Mouse (Mus musculus): ENCODE measurements around the gene Gfy. TPM values are rescaled to one million over a fixed set of nuclear protein-coding genes. Genes with fewer than 3 reads are reported as not detected.

The Gfy gene
- polyA plus RNA-seq, 1 experiment from 2014 or later, result not detected

GRCm38 (mm10) chr7:45167761-45168445, 11.5 kb downstream of the Gfy start:
- no peak overlapping the region for H3K4me3 ChIP-seq (ENCODE audit: low read depth, low read length)
- no peak overlapping the region for H3K9ac ChIP-seq (replicated peaks; ENCODE audit: low read depth)
- 4% methylated on average over 19 of the region's 19 CpGs for WGBS
- no peak overlapping the region for H3K27ac ChIP-seq (ENCODE audit: low read length)
- no peaks in the 10 kb centered on the region for H3K4me1 ChIP-seq (ENCODE audit: insufficient read depth, low read depth, low read length)
- TF ChIP-seq CTCF (IDR thresholded peaks at IDR 0.05) (no peak), EP300 (IDR thresholded peaks at IDR 0.05) (no peak)
- H3K27me3 ChIP-seq (replicated peaks; ENCODE audit: insufficient read depth, low read length), result peaks cover 67% of the 10 kb centered on the region
- H3K9me3 ChIP-seq (ENCODE audit: low read length), result no peaks in the 10 kb centered on the region; the same call in 1 of the 2 replicates
- DNase-seq (ENCODE audit: low spot score), result no peak
- ATAC-seq, result no peak
- H3K36me3 ChIP-seq (ENCODE audit: insufficient read depth, low read length), result no peaks in the 10 kb centered on the region
- H3K4me2 ChIP-seq (replicated peaks; ENCODE audit: low read depth, low read length), result no peak overlapping the region

DNA sequence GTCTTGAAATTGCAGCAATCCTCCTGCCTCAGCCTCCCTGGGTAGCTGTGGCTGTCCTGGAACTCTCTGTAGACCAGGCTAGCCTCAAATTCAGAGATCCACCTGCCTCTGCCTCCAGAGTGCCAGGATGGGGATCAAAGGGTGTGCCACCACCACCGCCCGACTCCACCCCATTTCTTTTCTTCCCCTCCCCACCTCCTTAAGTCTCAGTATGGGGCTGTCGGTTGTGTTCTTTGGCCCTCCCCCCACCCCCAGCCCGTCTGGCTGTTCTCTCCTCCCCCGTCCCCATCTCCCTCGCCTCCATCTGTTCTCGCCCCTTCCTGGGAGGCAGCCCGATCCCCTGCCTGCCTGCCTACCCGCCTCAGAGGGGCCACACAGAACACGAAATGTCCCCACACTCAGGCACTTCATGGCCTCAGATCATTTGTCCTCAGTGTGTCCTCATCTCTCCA, 12.4 kb downstream of the Gfy start:
- TF ChIP-seq EP300 (IDR thresholded peaks at IDR 0.05) (no peak), CTCF (IDR thresholded peaks at IDR 0.05) (no peak)
- ATAC-seq (no peak), DNase-seq (ENCODE audit: low spot score) (no peak)
- Histone ChIP-seq H3K9ac (replicated peaks; ENCODE audit: low read depth) (no peak overlapping the region), H3K27ac (ENCODE audit: low read length) (no peak overlapping the region), H3K4me2 (replicated peaks; ENCODE audit: low read depth, low read length) (no peak overlapping the region), H3K27me3 (replicated peaks; ENCODE audit: insufficient read depth, low read length) (peaks cover 69% of the 10 kb centered on the region), H3K36me3 (ENCODE audit: insufficient read depth, low read length) (no peaks in the 10 kb centered on the region), H3K4me1 (ENCODE audit: insufficient read depth, low read depth, low read length) (0 out of 2 replicates have a peak, but pooled peaks cover 5% of the 10 kb centered on the region), H3K4me3 (ENCODE audit: low read depth, low read length) (no peak overlapping the region), H3K9me3 (ENCODE audit: low read length) (no peaks in the 10 kb centered on the region; the same call in 1 of the 2 replicates)
- WGBS, result 24% methylated on average over 9 of the region's 10 CpGs

DNA sequence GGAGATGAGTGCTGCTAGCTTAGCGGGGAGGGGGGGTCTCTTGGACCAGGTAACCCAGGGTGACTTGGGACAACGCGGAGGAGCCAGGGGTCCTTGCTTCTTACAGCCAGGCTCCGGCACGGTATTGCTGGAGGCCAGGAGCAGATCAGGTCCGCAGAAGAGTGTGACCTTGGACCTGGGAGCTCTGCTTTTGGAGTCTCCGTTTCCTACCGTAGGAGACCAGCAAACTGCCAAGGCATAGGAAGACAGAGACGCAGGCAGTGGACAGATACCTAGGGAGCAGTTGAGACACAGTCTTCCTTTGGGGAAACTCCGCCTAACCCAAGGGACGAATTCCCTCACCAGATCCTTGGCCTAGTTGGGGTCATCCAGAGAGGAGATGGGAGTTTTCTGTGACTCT, 13.7 kb downstream of the Gfy start:
- no peak for DNase-seq (ENCODE audit: low spot score)
- no peak for TF ChIP-seq CTCF (IDR thresholded peaks at IDR 0.05)
- no peak for TF ChIP-seq EP300 (IDR thresholded peaks at IDR 0.05)
- Histone ChIP-seq H3K27me3 (replicated peaks; ENCODE audit: insufficient read depth, low read length) (peaks cover 69% of the 10 kb centered on the region), H3K9ac (replicated peaks; ENCODE audit: low read depth) (no peak overlapping the region), H3K27ac (ENCODE audit: low read length) (no peak overlapping the region), H3K9me3 (ENCODE audit: low read length) (no peaks in the 10 kb centered on the region; the same call in 1 of the 2 replicates), H3K36me3 (ENCODE audit: insufficient read depth, low read length) (no peaks in the 10 kb centered on the region), H3K4me3 (ENCODE audit: low read depth, low read length) (no peak overlapping the region), H3K4me1 (ENCODE audit: insufficient read depth, low read depth, low read length) (0 out of 2 replicates have a peak, but pooled peaks cover 5% of the 10 kb centered on the region), H3K4me2 (replicated peaks; ENCODE audit: low read depth, low read length) (no peak overlapping the region)
- 46% methylated on average over 11 of the region's 11 CpGs for WGBS
- ATAC-seq, result no peak

DNA sequence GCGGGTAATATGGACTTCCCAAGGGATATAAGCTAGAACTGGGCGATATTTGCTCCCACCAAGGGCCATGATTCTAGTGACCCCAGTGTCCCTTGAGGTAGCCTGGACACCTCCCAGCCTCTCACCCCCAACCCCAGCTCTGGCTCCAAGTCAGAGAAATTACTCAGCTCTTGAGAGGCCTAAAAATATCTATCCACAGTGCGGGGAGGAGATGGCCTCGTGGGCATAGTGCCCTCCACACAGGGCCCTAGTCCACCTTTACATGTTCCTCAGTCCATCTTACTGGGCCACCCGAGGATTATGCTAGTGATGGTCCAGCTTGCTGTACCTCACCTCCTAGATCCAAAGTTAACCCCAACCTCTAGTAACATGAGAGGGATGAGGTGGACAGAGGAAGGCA, 14.5 kb downstream of the Gfy start:
- WGBS, result 60% methylated on average over 5 of the region's 5 CpGs
- Histone ChIP-seq H3K9ac (replicated peaks; ENCODE audit: low read depth) (no peak overlapping the region), H3K4me3 (ENCODE audit: low read depth, low read length) (no peak overlapping the region), H3K4me1 (ENCODE audit: insufficient read depth, low read depth, low read length) (0 out of 2 replicates have a peak, but pooled peaks cover 5% of the 10 kb centered on the region), H3K4me2 (replicated peaks; ENCODE audit: low read depth, low read length) (no peak overlapping the region), H3K36me3 (ENCODE audit: insufficient read depth, low read length) (no peaks in the 10 kb centered on the region), H3K27ac (ENCODE audit: low read length) (no peak overlapping the region), H3K27me3 (replicated peaks; ENCODE audit: insufficient read depth, low read length) (peaks cover 64% of the 10 kb centered on the region), H3K9me3 (ENCODE audit: low read length) (no peaks in the 10 kb centered on the region)
- ATAC-seq (no peak), DNase-seq (ENCODE audit: low spot score) (no peak)
- TF ChIP-seq CTCF (IDR thresholded peaks at IDR 0.05) (no peak), EP300 (IDR thresholded peaks at IDR 0.05) (no peak)

GRCm38 (mm10) chr7:45163735-45164490, 15.5 kb downstream of the Gfy start, which contains the start of gene Slc17a7:
TSS of gene Slc17a7 (plus strand) at chr7:45163949.
- Histone ChIP-seq H3K27ac (ENCODE audit: low read length) (no peak within 1 kb of the TSS), H3K4me1 (ENCODE audit: insufficient read depth, low read depth, low read length) (0 out of 2 replicates have a peak, but pooled peaks cover 5% of the 10 kb centered on the region), H3K9me3 (ENCODE audit: low read length) (no peaks in the 10 kb centered on the region), H3K27me3 (replicated peaks; ENCODE audit: insufficient read depth, low read length) (peaks cover 55% of the 10 kb centered on the region), H3K4me2 (replicated peaks; ENCODE audit: low read depth, low read length) (peak within 1 kb of the TSS; percentile 64), H3K9ac (replicated peaks; ENCODE audit: low read depth) (no peak within 1 kb of the TSS; the same call in 1 of the 2 replicates), H3K36me3 (ENCODE audit: insufficient read depth, low read length) (no peaks in the 10 kb centered on the region), H3K4me3 (ENCODE audit: low read depth, low read length) (peak within 1 kb of the TSS; percentile 39)
- ATAC-seq, result no peak; the same call in 1 of the 2 replicates
- peak; percentile 41 for DNase-seq (ENCODE audit: low spot score)
- TF ChIP-seq EP300 (IDR thresholded peaks at IDR 0.05) (no peak), CTCF (IDR thresholded peaks at IDR 0.05) (no peak)
- 3% methylated on average over 31 of the region's 41 CpGs for WGBS

GRCm38 (mm10) chr7:45162996-45163615, 16.3 kb downstream of the Gfy start:
- Histone ChIP-seq H3K9me3 (ENCODE audit: low read length) (no peaks in the 10 kb centered on the region), H3K4me3 (ENCODE audit: low read depth, low read length) (no peak overlapping the region), H3K9ac (replicated peaks; ENCODE audit: low read depth) (no peak overlapping the region), H3K4me1 (ENCODE audit: insufficient read depth, low read depth, low read length) (0 out of 2 replicates have a peak, but pooled peaks cover 5% of the 10 kb centered on the region), H3K27ac (ENCODE audit: low read length) (no peak overlapping the region), H3K36me3 (ENCODE audit: insufficient read depth, low read length) (no peaks in the 10 kb centered on the region), H3K27me3 (replicated peaks; ENCODE audit: insufficient read depth, low read length) (peaks cover 47% of the 10 kb centered on the region), H3K4me2 (replicated peaks; ENCODE audit: low read depth, low read length) (no peak overlapping the region)
- no peak for DNase-seq (ENCODE audit: low spot score)
- TF ChIP-seq CTCF (IDR thresholded peaks at IDR 0.05) (no peak), EP300 (IDR thresholded peaks at IDR 0.05) (no peak)
- WGBS, result 66% methylated on average over 9 of the region's 9 CpGs
- ATAC-seq, result no peak

All from lung, postnatal 0 days (tissue).